Mouse (Mus musculus) c-Kit-positive CD71-negative TER-119-negative erythroid progenitor cells, embryonic 14.5 days (primary cell): ENCODE measurements around the gene Best2.
A peak's percentile ranks its signal among the peaks of the same experiment; 100 is the strongest.

Experiments used
- DNase-seq: peaks from one replicate; pipeline ENCODE4 v3.0.0-alpha.2; 2013; ENCODE audit warnings: low read depth

Gene Best2

DNA sequence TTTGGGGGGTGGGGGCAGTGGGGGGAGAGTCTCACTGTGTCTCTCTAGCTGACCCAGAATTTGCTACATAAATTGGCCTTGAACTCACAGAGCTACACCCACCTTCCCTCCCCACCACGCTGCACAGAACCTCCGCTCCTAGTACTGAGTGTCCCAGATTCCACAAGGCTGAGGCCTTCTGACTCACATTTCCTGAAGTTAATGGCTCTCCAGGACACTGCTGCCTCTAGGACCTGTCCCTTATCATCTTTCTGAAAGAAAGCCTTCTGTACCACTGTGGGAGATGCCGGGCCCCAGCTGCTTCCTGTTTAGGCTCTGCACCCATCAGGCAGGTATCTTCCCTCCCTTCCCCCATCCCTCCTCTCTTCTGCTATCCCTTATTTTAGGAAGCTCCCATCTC is 47.7 kb downstream of the Best2 start:
- no peak for DNase-seq

DNA sequence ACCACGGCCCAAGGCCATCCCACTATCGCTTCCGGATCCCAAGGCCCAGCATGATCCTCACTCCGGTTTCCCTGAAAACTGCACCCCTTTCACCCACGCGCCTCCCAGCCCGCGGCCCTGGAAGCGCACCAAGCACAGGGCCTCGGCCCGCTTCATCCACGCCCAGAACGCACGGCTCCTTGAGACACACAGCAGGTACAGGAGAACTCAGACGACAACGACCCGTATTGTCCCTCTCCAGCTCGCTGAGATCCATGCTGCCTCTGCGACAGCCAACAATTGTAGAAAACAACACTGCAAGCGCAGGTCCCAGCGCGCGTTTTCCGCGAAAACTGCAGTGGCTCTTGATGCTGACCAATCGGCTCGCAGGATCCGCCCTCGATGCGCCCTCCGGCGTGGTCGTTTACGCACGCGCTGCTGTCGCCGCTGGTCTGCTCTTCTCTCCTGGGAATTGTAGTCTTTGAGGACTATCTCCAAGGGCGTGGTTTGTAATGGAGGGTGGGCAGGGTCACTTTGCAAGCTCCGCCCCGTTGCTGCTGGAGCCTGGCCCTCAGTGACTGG is 48.5 kb downstream of the Best2 start:
- DNase-seq = peak; percentile 92

- DNase-seq = no peak
Observed at GRCm38 (mm10) chr8:84963952-84964351, 50.4 kb downstream of the Best2 start.

- DNase-seq = no peak
Observed at GRCm38 (mm10) chr8:84959811-84960210, 54.5 kb downstream of the Best2 start.
